Mouse (Mus musculus): Measurements from ENCODE around the gene Gprc5a. TPM values are rescaled to one million over a fixed set of nuclear protein-coding genes. Genes with fewer than 3 reads are reported as not detected.

Gene Gprc5a
- polyA plus RNA-seq, 1 experiment = not detected

DNA sequence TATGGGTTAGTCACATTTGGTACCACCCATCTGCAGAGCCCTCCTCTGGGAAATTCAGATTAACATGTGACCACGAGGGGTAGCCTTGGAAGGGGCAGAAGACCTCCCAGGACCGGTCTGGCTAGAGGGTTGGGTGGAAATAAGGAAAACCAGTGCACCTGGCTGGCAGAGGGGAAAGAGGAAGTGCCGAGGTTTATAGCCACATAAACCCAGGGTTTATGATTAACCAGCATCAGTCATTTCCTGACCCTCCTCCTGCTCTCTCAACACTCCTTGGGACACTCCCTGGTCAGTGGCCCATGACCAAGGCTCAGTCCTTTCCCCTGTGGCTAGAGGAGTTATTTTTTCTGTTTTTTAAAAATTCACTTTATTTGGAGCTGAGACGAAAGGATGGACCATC is 36.2 kb upstream of the Gprc5a start:
- H3K27ac ChIP-seq (ENCODE audit: control insufficient read depth, insufficient read depth, low read depth, low read length, poor library complexity) = no peak overlapping the region
- 22% methylated on average over 4 of the region's 4 CpGs for WGBS
- no peaks in the 10 kb centered on the region for H3K4me1 ChIP-seq (ENCODE audit: control insufficient read depth, insufficient read depth, low read length)
- H3K4me3 ChIP-seq (replicated peaks; ENCODE audit: control insufficient read depth, low read depth, low read length) = no peak overlapping the region
- TF ChIP-seq CTCF (IDR thresholded peaks at IDR 0.05; ENCODE audit: control insufficient read depth, insufficient read depth, low read length) = no peak
- no peak for TF ChIP-seq POLR2A (IDR thresholded peaks at IDR 0.05; ENCODE audit: borderline replicate concordance, control insufficient read depth, low read depth, low read length)

DNA sequence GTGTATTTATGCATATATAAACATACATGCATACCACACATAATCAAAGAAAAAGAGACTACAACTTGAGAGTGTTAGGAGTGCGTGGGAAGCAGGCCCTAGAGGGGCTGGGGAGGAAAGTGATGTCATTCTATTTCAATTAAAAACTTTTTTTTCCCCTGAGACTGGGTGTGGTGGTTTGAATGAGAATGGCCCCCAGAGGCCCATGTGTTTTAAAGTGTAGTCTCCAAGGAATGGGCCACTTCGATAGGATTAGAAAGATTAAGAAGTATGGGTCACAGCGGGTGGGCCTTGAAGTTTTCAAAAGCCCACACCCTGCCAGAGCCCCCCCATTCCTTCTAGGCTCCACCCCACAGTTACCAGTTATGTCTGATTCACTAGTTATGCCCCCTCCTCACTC is 26.8 kb upstream of the Gprc5a start:
- no peak overlapping the region for H3K4me3 ChIP-seq (replicated peaks; ENCODE audit: control insufficient read depth, low read depth, low read length)
- no peak overlapping the region for H3K27ac ChIP-seq (ENCODE audit: control insufficient read depth, insufficient read depth, low read depth, low read length, poor library complexity)
- H3K4me1 ChIP-seq (ENCODE audit: control insufficient read depth, insufficient read depth, low read length) = no peaks in the 10 kb centered on the region; the same call in 1 of the 2 replicates
- TF ChIP-seq POLR2A (IDR thresholded peaks at IDR 0.05; ENCODE audit: borderline replicate concordance, control insufficient read depth, low read depth, low read length) (no peak), CTCF (IDR thresholded peaks at IDR 0.05; ENCODE audit: control insufficient read depth, insufficient read depth, low read length) (no peak)
- WGBS = 73% methylated on average over 3 of the region's 3 CpGs

- H3K4me3 ChIP-seq (replicated peaks; ENCODE audit: control insufficient read depth, low read depth, low read length) = no peak overlapping the region
- H3K27ac ChIP-seq (ENCODE audit: control insufficient read depth, insufficient read depth, low read depth, low read length, poor library complexity) = no peak overlapping the region
- H3K4me1 ChIP-seq (ENCODE audit: control insufficient read depth, insufficient read depth, low read length) = no peaks in the 10 kb centered on the region; the same call in 1 of the 2 replicates
- no peak for TF ChIP-seq CTCF (IDR thresholded peaks at IDR 0.05; ENCODE audit: control insufficient read depth, insufficient read depth, low read length)
- TF ChIP-seq POLR2A (IDR thresholded peaks at IDR 0.05; ENCODE audit: borderline replicate concordance, control insufficient read depth, low read depth, low read length) = no peak
- 14% methylated on average over 21 of the region's 21 CpGs for WGBS
Observed at GRCm38 (mm10) chr6:135040275-135040871, 25.1 kb upstream of the Gprc5a start.

DNA sequence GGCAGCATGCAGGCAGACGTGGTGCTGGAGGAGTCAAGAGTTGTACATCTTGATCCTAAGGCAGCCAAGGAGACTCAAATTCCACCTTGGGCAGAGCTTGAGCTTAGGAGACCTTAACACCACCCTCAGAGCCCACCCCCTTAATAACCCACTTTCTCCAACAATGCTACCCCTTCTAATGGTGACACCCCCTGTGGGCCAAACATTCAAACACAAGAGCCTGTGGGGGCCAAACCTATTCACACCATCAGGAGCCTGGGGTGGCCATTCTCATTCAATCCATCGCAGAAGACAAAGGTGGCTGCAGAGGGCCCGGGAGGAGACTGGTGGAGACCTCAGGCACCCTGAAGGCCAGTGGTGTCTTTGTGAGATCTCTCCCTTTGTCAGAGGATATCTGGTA is 23.5 kb upstream of the Gprc5a start:
- WGBS = 84% methylated on average over 3 of the region's 3 CpGs
- TF ChIP-seq POLR2A (IDR thresholded peaks at IDR 0.05; ENCODE audit: borderline replicate concordance, control insufficient read depth, low read depth, low read length) (no peak), CTCF (IDR thresholded peaks at IDR 0.05; ENCODE audit: control insufficient read depth, insufficient read depth, low read length) (no peak)
- H3K4me3 ChIP-seq (replicated peaks; ENCODE audit: control insufficient read depth, low read depth, low read length) = no peak overlapping the region
- H3K4me1 ChIP-seq (ENCODE audit: control insufficient read depth, insufficient read depth, low read length) = no peaks in the 10 kb centered on the region
- no peak overlapping the region for H3K27ac ChIP-seq (ENCODE audit: control insufficient read depth, insufficient read depth, low read depth, low read length, poor library complexity)

GRCm38 (mm10) chr6:135047276-135047675 is 18.2 kb upstream of the Gprc5a start:
- Histone ChIP-seq H3K4me3 (replicated peaks; ENCODE audit: control insufficient read depth, low read depth, low read length) (no peak overlapping the region), H3K27ac (ENCODE audit: control insufficient read depth, insufficient read depth, low read depth, low read length, poor library complexity) (no peak overlapping the region), H3K4me1 (ENCODE audit: control insufficient read depth, insufficient read depth, low read length) (no peaks in the 10 kb centered on the region)
- 71% methylated on average over 9 of the region's 9 CpGs for WGBS
- no peak for TF ChIP-seq CTCF (IDR thresholded peaks at IDR 0.05; ENCODE audit: control insufficient read depth, insufficient read depth, low read length)
- TF ChIP-seq POLR2A (IDR thresholded peaks at IDR 0.05; ENCODE audit: borderline replicate concordance, control insufficient read depth, low read depth, low read length) = no peak

GRCm38 (mm10) chr6:135048509-135048908 is 16.9 kb upstream of the Gprc5a start:
- WGBS = 80% methylated on average over 6 of the region's 6 CpGs
- TF ChIP-seq POLR2A (IDR thresholded peaks at IDR 0.05; ENCODE audit: borderline replicate concordance, control insufficient read depth, low read depth, low read length) (no peak), CTCF (IDR thresholded peaks at IDR 0.05; ENCODE audit: control insufficient read depth, insufficient read depth, low read length) (no peak)

GRCm38 (mm10) chr6:135048956-135049355 is 16.5 kb upstream of the Gprc5a start:
- Histone ChIP-seq H3K4me1 (ENCODE audit: control insufficient read depth, insufficient read depth, low read length) (no peaks in the 10 kb centered on the region), H3K27ac (ENCODE audit: control insufficient read depth, insufficient read depth, low read depth, low read length, poor library complexity) (no peak overlapping the region), H3K4me3 (replicated peaks; ENCODE audit: control insufficient read depth, low read depth, low read length) (no peak overlapping the region)
- 87% methylated on average over 16 of the region's 16 CpGs for WGBS
- TF ChIP-seq POLR2A (IDR thresholded peaks at IDR 0.05; ENCODE audit: borderline replicate concordance, control insufficient read depth, low read depth, low read length) = no peak
- TF ChIP-seq CTCF (IDR thresholded peaks at IDR 0.05; ENCODE audit: control insufficient read depth, insufficient read depth, low read length) = no peak

More at GRCm38 (mm10) chr6:135048509-135048908, 16.9 kb upstream of the Gprc5a start:
- H3K4me3 ChIP-seq (replicated peaks; ENCODE audit: control insufficient read depth, low read depth, low read length) = no peak overlapping the region
- H3K27ac ChIP-seq (ENCODE audit: control insufficient read depth, insufficient read depth, low read depth, low read length, poor library complexity) = no peak overlapping the region
- H3K4me1 ChIP-seq (ENCODE audit: control insufficient read depth, insufficient read depth, low read length) = no peaks in the 10 kb centered on the region

DNA sequence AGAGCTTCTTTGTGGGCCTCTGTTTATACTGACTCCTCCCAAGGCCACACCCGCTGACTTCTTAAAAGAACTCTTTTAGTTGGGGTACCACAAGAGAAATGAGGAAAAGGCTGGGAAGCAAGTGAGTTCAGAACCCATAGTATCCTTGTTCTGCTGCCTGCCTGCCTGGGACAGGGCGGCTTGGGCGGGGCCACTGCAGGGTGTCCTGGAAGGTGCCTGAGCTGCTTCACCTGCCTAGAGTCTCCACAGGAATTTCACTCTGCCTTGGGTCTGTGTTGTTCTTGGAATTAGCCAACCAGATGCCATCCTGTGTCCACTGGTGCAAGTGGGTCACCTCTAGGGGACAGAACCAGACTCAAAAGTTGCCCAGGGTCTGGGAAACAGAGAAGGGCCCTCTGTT is 11.7 kb upstream of the Gprc5a start:
- TF ChIP-seq CTCF (IDR thresholded peaks at IDR 0.05; ENCODE audit: control insufficient read depth, insufficient read depth, low read length) (no peak), POLR2A (IDR thresholded peaks at IDR 0.05; ENCODE audit: borderline replicate concordance, control insufficient read depth, low read depth, low read length) (no peak)
- Histone ChIP-seq H3K27ac (ENCODE audit: control insufficient read depth, insufficient read depth, low read depth, low read length, poor library complexity) (no peak overlapping the region), H3K4me1 (ENCODE audit: control insufficient read depth, insufficient read depth, low read length) (no peaks in the 10 kb centered on the region), H3K4me3 (replicated peaks; ENCODE audit: control insufficient read depth, low read depth, low read length) (no peak overlapping the region)
- WGBS = 86% methylated on average over 3 of the region's 3 CpGs

- Histone ChIP-seq H3K4me1 (ENCODE audit: control insufficient read depth, insufficient read depth, low read length) (no peaks in the 10 kb centered on the region), H3K27ac (ENCODE audit: control insufficient read depth, insufficient read depth, low read depth, low read length, poor library complexity) (no peak overlapping the region), H3K4me3 (replicated peaks; ENCODE audit: control insufficient read depth, low read depth, low read length) (no peak overlapping the region)
- TF ChIP-seq CTCF (IDR thresholded peaks at IDR 0.05; ENCODE audit: control insufficient read depth, insufficient read depth, low read length) = no peak
- TF ChIP-seq POLR2A (IDR thresholded peaks at IDR 0.05; ENCODE audit: borderline replicate concordance, control insufficient read depth, low read depth, low read length) = no peak
- 74% methylated on average over 4 of the region's 4 CpGs for WGBS
Observed at GRCm38 (mm10) chr6:135055882-135056281, 9.6 kb upstream of the Gprc5a start.
